Mouse (Mus musculus) kidney, embryonic 14.5 days (tissue): ENCODE measurements around the gene Zfp53. TPM values are rescaled to one million over a fixed set of nuclear protein-coding genes. Genes with fewer than 3 reads are reported as not detected.

Experiments used
- ATAC-seq: fragments of 200-750 bp; cut with Nextera tagmentation; 2 replicates; pipeline ENCODE4 v1.8.0; 2017; ENCODE audit warnings: moderate number of reproducible peaks, mild to moderate bottlenecking, moderate TSS enrichment, moderate library complexity; ENCODE audit not compliant: low FRiP score, low TSS enrichment
- H3K27ac ChIP-seq: fragments of 300-500 bp; sonication (generic); 2 replicates; pipeline ENCODE4 v1.5.1; 2014; ENCODE audit warnings: low read depth, mild to moderate bottlenecking, low read length, moderate library complexity, mixed read lengths
- H3K27me3 ChIP-seq: fragments of 300-500 bp; sonication (generic); 2 replicates; pipeline ENCODE4 v1.6.1; 2014; ENCODE audit warnings: mild to moderate bottlenecking, low read length; ENCODE audit not compliant: control insufficient read depth, insufficient read depth
- H3K36me3 ChIP-seq: fragments of 300-500 bp; sonication (generic); 2 replicates; pipeline ENCODE4 v1.6.1; 2014; ENCODE audit warnings: low read length, mixed read lengths; ENCODE audit not compliant: control insufficient read depth, insufficient read depth
- H3K4me1 ChIP-seq: fragments of 300-500 bp; sonication (generic); 2 replicates; pipeline ENCODE4 v1.6.1; 2014; ENCODE audit warnings: low read length, mixed read lengths; ENCODE audit not compliant: control insufficient read depth, insufficient read depth
- H3K4me2 ChIP-seq: fragments of 300-500 bp; sonication (generic); replicated peaks from 2 replicates; pipeline ENCODE4 v1.6.1; 2014; ENCODE audit warnings: low read depth, mild to moderate bottlenecking, low read length
- H3K4me3 ChIP-seq: fragments of 300-500 bp; sonication (generic); 2 replicates; pipeline ENCODE4 v1.5.1; 2014; ENCODE audit warnings: mild to moderate bottlenecking, low read length
- H3K9ac ChIP-seq: fragments of 300-500 bp; sonication (generic); 2 replicates; pipeline ENCODE4 v1.6.1; 2014; ENCODE audit warnings: low read depth, mild to moderate bottlenecking, low read length, moderate library complexity
- H3K9me3 ChIP-seq: fragments of 300-500 bp; sonication (generic); 2 replicates; pipeline ENCODE4 v1.6.1; 2016; ENCODE audit warnings: low read length; ENCODE audit not compliant: control insufficient read depth
- WGBS: fragments of 180-500 bp; shearing (Covaris S2); extraction: QIAGEN DNeasy Blood & Tissue Kit; methylation state at CpG from one replicate; pipeline ENCODE4 v1.1.7; 2014; 5-methylcytosine and 5-hydroxymethylcytosine counted together
- polyA plus RNA-seq: library from polyadenylated mRNA; unstranded; fragments of >200 nt; fragmentation: Nextera tagmentation; extraction: Ambion mirVana; gene quantifications from 2 replicates; pipeline ENCODE4 v1.2.1, GENCODE M21; 2014

The Zfp53 gene
- polyA plus RNA-seq, 1 experiment from 2014 or later, result 9.4 TPM

GRCm38 (mm10) chr17:21516201-21517129, 27.7 kb downstream of the Zfp53 start:
- Histone ChIP-seq H3K27me3 (no peaks in the 10 kb centered on the region), H3K4me2 (peak overlapping the region; percentile 71), H3K27ac (peak overlapping the region; percentile 90), H3K9me3 (no peaks in the 10 kb centered on the region), H3K4me1 (no peaks in the 10 kb centered on the region), H3K36me3 (no peaks in the 10 kb centered on the region; the same call in 1 of the 2 replicates), H3K4me3 (peak overlapping the region; percentile 55), H3K9ac (peak overlapping the region; percentile 63)
- ATAC-seq, result peak; percentile 90
- WGBS, result under 1% methylated on average over 37 of the region's 37 CpGs

DNA sequence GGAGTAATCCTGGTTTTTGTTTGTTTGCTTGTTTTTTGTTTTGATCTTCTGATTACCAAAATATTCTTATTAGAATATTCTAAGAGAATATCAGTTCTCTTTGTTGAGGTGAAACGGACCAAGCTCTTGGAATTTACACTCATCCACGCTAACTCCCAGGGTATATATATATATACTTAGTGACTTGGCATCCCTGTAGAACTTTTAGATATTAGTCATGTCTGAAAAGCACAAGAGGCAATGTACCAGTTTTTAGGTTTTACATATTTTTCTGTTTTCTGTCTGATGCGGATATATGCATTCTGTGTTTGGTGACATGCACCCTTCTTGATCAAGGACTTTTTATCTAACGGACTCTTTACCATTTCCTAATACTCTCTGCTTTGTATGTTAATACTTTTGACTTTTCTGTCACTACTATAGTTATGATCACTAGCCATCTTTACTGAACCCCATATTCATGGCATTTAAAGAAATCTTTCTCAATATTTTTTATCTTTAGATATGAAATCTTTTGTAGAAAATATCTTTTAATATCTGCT, 28.4 kb downstream of the Zfp53 start:
- Histone ChIP-seq H3K4me1 (no peaks in the 10 kb centered on the region), H3K4me2 (peak overlapping the region; percentile 71), H3K9ac (peak overlapping the region; percentile 63; the same call in 1 of the 2 replicates), H3K27me3 (no peaks in the 10 kb centered on the region), H3K9me3 (no peaks in the 10 kb centered on the region), H3K36me3 (no peaks in the 10 kb centered on the region), H3K27ac (peak overlapping the region; percentile 90; the same call in 1 of the 2 replicates), H3K4me3 (peak overlapping the region; percentile 55)
- WGBS, result 36% methylated on average over 4 of the region's 4 CpGs
- peak; percentile 5; the same call in 1 of the 2 replicates for ATAC-seq

- H3K4me1 ChIP-seq, result no peaks in the 10 kb centered on the region
- H3K27me3 ChIP-seq, result no peaks in the 10 kb centered on the region
- no peak overlapping the region for H3K4me3 ChIP-seq
- ATAC-seq, result no peak
- H3K9me3 ChIP-seq, result no peaks in the 10 kb centered on the region
- no peak overlapping the region for H3K27ac ChIP-seq
- no peaks in the 10 kb centered on the region for H3K36me3 ChIP-seq
- no peak overlapping the region for H3K4me2 ChIP-seq
- H3K9ac ChIP-seq, result no peak overlapping the region
Observed at GRCm38 (mm10) chr17:21526270-21526669, 37.5 kb downstream of the Zfp53 start.

- Histone ChIP-seq H3K4me2 (no peak overlapping the region), H3K9ac (no peak overlapping the region), H3K27ac (no peak overlapping the region), H3K4me1 (peaks cover 4% of the 10 kb centered on the region), H3K27me3 (no peaks in the 10 kb centered on the region), H3K36me3 (no peaks in the 10 kb centered on the region), H3K4me3 (no peak overlapping the region), H3K9me3 (no peaks in the 10 kb centered on the region)
- 74% methylated on average over 5 of the region's 5 CpGs for WGBS
- no peak for ATAC-seq
Observed at GRCm38 (mm10) chr17:21530645-21531330, 42.0 kb downstream of the Zfp53 start.

DNA sequence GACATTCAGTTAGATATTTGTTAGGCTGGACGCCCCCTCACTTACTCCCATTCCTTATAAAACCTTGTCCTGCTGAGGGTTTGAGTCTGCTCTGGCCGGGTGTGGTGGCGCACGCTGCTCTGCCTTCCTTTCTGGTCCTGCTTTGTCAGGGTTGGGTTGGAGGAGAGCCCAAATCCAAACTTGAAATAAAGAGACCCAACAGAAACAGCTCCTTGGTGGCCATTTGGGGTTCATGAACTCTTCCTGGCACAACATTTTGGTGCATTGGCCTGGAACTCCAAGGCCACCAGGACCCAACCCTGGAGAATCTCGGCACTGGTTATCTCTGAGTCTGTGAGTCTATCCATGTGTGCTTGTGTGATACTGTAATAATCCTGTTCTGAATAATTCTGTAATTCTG, 42.8 kb downstream of the Zfp53 start:
- no peaks in the 10 kb centered on the region for H3K27me3 ChIP-seq

DNA sequence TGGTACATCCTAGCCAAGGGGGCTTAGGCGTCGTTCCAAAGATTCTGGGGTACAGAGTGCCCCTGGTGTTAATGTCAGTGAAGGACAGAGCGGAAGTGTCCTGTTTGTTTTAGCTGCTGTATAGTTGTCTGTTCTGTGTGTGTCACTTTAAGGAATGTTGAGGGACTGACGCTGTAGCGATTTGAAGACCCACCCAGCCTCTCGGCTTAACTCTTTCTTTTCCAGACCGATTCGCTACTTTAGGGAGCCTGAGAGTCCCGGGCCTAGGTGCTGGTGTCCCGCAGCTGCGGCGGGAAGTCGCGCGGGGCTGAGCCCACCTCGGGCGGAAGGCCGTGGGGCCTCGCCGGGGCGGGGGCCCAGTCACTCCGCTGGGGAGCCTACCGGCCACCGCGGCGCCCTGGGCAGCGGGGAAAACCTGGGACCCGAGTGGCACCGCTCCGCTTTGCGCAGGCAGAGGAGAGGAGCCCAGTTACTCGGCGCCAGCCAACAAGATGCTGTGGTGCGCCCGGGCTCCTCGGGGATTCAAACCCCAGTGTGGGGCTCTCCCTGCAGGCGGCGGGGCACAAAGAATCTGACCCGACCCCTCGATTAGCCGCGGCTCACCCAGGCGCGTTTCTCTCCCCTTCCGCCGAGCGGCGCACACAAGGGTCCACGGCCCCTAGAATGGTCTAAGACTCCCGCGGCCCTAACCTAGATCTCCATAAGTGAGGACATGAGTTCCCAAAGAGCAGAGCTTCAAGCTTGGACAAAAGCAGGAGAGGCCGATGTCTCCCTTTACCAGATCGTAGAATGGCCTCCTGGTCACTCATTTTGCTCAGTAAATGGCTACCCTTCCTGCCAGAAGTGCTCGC, 43.5 kb downstream of the Zfp53 start:
- Histone ChIP-seq H3K4me1 (peaks cover 4% of the 10 kb centered on the region), H3K27ac (peak overlapping the region; percentile 97), H3K9ac (peak overlapping the region; percentile 94), H3K4me2 (peak overlapping the region; percentile 71), H3K27me3 (no peaks in the 10 kb centered on the region), H3K4me3 (peak overlapping the region; percentile 72), H3K36me3 (no peaks in the 10 kb centered on the region), H3K9me3 (no peaks in the 10 kb centered on the region)
- WGBS, result under 1% methylated on average over 54 of the region's 54 CpGs
- peak; percentile 85 for ATAC-seq

More for the DNA sequence above, 42.8 kb downstream of the Zfp53 start:
- 69% methylated on average over 5 of the region's 5 CpGs for WGBS
- 0 out of 2 replicates have a peak, but pooled peaks have one; percentile 0 for ATAC-seq
- no peaks in the 10 kb centered on the region for H3K9me3 ChIP-seq
- H3K4me2 ChIP-seq, result peak overlapping the region; percentile 71
- peak overlapping the region; percentile 97 for H3K27ac ChIP-seq
- H3K9ac ChIP-seq, result peak overlapping the region; percentile 94; the same call in 1 of the 2 replicates
- H3K36me3 ChIP-seq, result no peaks in the 10 kb centered on the region
- peak overlapping the region; percentile 72 for H3K4me3 ChIP-seq
- H3K4me1 ChIP-seq, result peaks cover 4% of the 10 kb centered on the region

GRCm38 (mm10) chr17:21533961-21534360, 45.2 kb downstream of the Zfp53 start:
- 89% methylated on average over 1 of the region's 1 CpGs for WGBS
- Histone ChIP-seq H3K9ac (no peak overlapping the region), H3K27me3 (no peaks in the 10 kb centered on the region), H3K4me1 (peaks cover 4% of the 10 kb centered on the region), H3K27ac (no peak overlapping the region; the same call in 1 of the 2 replicates), H3K4me2 (no peak overlapping the region), H3K4me3 (no peak overlapping the region), H3K36me3 (no peaks in the 10 kb centered on the region), H3K9me3 (no peaks in the 10 kb centered on the region)
- ATAC-seq, result no peak

DNA sequence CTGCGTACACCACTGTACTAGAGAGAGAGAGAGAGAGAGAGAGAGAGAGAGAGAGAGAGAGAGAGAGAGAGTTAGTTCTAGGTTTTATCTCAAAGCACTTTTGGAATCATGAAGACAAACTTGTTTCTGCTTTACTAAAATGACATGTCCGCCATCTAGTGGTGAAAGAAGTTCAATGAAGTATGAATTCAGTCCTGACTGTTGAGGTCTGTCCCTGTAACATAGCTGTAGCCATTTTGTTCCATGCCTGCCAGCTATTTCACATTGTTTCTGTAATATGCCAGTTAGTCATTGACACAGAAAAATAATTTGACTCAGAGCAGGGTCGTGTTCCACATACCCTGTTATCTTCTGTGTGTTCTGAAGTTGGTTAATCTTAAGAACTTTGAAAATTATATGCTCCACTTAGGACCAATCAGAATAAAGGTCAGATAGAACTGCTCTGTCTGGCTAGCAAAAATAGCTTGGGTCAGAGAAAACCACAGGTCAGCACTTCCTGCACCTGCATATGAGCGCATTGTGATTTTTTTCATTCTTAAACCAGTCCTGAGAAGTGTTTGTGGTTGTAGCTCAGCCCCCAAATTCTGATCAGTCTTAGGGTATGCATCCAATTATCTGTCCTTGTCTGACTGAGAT, 45.8 kb downstream of the Zfp53 start:
- Histone ChIP-seq H3K27me3 (no peaks in the 10 kb centered on the region), H3K4me2 (peak overlapping the region; percentile 74; the same call in 1 of the 2 replicates), H3K36me3 (no peaks in the 10 kb centered on the region), H3K27ac (no peak overlapping the region), H3K9me3 (no peaks in the 10 kb centered on the region), H3K9ac (no peak overlapping the region), H3K4me3 (no peak overlapping the region), H3K4me1 (peaks cover 4% of the 10 kb centered on the region)
- ATAC-seq, result peak; percentile 41
- WGBS, result 17% methylated on average over 4 of the region's 4 CpGs
